Mouse (Mus musculus) hindbrain, postnatal 0 days (tissue): ENCODE measurements around the gene 1190007I07Rik. TPM values are rescaled to one million over a fixed set of nuclear protein-coding genes. Genes with fewer than 3 reads are reported as not detected.

Source experiments
- ATAC-seq: fragments of 200-750 bp; cut with Nextera tagmentation; 2 replicates; pipeline ENCODE4 v1.8.0; 2017; ENCODE audit warnings: mild to moderate bottlenecking, moderate TSS enrichment, moderate library complexity
- DNase-seq: peaks from one replicate; pipeline ENCODE4 v3.0.0-alpha.2; 2015; ENCODE audit warnings: low spot score
- H3K27ac ChIP-seq: fragments of 300-500 bp; sonication (generic); 2 replicates; pipeline ENCODE4 v1.5.1; 2014; ENCODE audit warnings: mild to moderate bottlenecking
- H3K27me3 ChIP-seq: fragments of 300-500 bp; sonication (generic); 2 replicates; pipeline ENCODE4 v1.6.1; 2014; ENCODE audit warnings: low read length, mixed read lengths; ENCODE audit not compliant: insufficient read depth
- H3K36me3 ChIP-seq: fragments of 300-500 bp; sonication (generic); 2 replicates; pipeline ENCODE4 v1.6.1; 2014; ENCODE audit warnings: low read length, mixed read lengths; ENCODE audit not compliant: insufficient read depth
- H3K4me1 ChIP-seq: fragments of 300-500 bp; sonication (generic); 2 replicates; pipeline ENCODE4 v1.6.1; 2014; ENCODE audit warnings: antibody characterized with exemption, low read length, mixed read lengths; ENCODE audit not compliant: insufficient read depth
- H3K4me2 ChIP-seq: fragments of 300-500 bp; sonication (generic); 2 replicates; pipeline ENCODE4 v1.6.1; 2014; ENCODE audit warnings: low read depth, mild to moderate bottlenecking, low read length, moderate library complexity, mixed read lengths
- H3K4me3 ChIP-seq: fragments of 300-500 bp; sonication (generic); 2 replicates; pipeline ENCODE4 v1.5.1; 2014; ENCODE audit warnings: low read length
- H3K9ac ChIP-seq: fragments of 300-500 bp; sonication (generic); replicated peaks from 2 replicates; pipeline ENCODE4 v1.6.1; 2014; ENCODE audit warnings: mild to moderate bottlenecking, low read length, moderate library complexity, mixed read lengths
- H3K9me3 ChIP-seq: fragments of 300-500 bp; sonication (generic); 2 replicates; pipeline ENCODE4 v1.6.1; 2016; ENCODE audit warnings: low read length, mixed read lengths
- CTCF ChIP-seq: IDR thresholded peaks from 2 replicates; pipeline ENCODE4 v1.5.1; 2016; ENCODE audit warnings: antibody characterized with exemption, control low read depth, low read depth
- WGBS: fragments of 180-500 bp; shearing (Covaris S2); extraction: QIAGEN DNeasy Blood & Tissue Kit; methylation state at CpG from one replicate; pipeline ENCODE4 v1.1.7; 2014; 5-methylcytosine and 5-hydroxymethylcytosine counted together
- polyA plus RNA-seq: library from polyadenylated mRNA; unstranded; fragments of >200 nt; fragmentation: Nextera tagmentation; extraction: Ambion mirVana; gene quantifications from 2 replicates; pipeline ENCODE4 v1.2.1, GENCODE M21; 2015
- total RNA-seq: library from RNA; depleted of rRNA; stranded (reverse); fragments of >200 nt; gene quantifications from 2 replicates; pipeline ENCODE4 v1.2.3, GENCODE M21; 2014; rRNA removed

The 1190007I07Rik gene
- total RNA-seq (23.3 and 31.0 TPM in 2 replicates), polyA plus RNA-seq (35.2 and 38.0 TPM in 2 replicates)

DNA sequence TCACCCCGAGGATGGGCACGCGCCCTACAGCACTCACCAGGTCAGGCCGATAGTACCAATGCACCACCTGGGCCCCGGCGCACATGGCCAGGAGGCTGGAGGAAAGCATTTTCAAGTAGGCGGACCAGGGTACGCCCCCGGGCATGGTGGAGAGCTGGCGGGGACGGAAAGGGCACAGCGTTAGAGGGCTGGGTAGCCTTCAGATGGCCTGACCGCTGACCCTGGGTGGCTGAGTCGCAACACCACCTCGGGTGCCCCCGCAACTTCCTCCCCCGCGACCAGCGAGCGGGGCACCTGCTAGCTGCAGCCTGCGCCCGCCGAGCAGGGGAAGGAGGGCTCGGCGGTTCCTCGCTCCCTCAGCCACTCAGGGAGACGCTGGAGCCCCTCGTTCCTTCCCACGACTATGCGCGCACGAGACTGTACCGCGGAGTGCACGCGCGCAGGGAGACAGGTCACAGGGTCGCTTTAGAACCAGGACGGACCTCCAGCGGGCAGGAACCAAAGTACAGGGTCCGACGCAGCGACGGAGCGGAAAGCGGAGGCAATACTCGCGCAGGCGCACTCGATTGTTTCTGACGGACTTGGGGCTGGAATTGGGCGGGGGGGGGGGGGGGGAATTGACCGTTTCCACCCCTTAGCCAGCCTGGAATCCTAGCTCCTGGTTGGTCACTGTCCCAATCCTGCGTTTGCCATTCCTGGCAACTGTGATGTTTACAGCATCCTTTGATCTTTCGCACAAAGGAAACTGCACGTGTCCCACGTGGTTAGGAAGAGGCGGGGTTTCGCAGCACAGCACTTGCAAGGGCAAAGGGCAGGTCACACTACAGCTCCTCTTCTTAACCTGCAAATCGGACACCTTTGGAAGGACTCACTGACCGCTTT is at the start of gene 1190007I07Rik:
1190007I07Rik (minus strand) TSS at position 558 of the 882 bp plus-strand sequence.
- no peaks in the 10 kb centered on the region for H3K27me3 ChIP-seq
- H3K4me2 ChIP-seq: peak within 1 kb of the TSS; percentile 72
- H3K36me3 ChIP-seq: no peaks in the 10 kb centered on the region
- DNase-seq (peak; percentile 97), ATAC-seq (peak; percentile 93)
- peak within 1 kb of the TSS; percentile 68 for H3K4me3 ChIP-seq
- under 1% methylated on average over 59 of the region's 61 CpGs for WGBS
- peak within 1 kb of the TSS; percentile 84 for H3K27ac ChIP-seq
- H3K9me3 ChIP-seq: no peaks in the 10 kb centered on the region
- H3K9ac ChIP-seq: peak within 1 kb of the TSS; percentile 70
- TF ChIP-seq CTCF: peak; percentile 46
- H3K4me1 ChIP-seq: no peaks in the 10 kb centered on the region

DNA sequence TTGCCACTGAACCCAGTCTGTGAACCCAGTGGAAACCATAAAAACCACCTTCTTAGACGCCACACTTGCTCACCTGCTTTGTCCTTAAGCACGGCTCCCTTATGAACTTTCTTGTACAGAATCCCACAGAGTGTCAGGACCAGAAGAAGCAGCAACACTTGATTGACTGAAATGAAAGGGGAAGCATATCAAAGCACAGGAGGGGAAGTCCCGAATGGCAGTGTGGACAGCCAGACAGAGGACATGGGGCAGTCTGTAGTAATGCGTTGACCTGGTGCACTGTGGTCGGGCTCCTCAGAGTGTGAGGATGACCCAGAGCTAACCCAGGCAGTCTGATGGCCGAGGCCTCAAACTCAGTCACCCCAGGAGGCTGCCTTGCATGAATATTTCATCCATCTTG is 47.2 kb upstream of the 1190007I07Rik start:
- no peaks in the 10 kb centered on the region for H3K36me3 ChIP-seq
- no peak overlapping the region for H3K4me3 ChIP-seq
- no peaks in the 10 kb centered on the region for H3K9me3 ChIP-seq
- H3K27me3 ChIP-seq: no peaks in the 10 kb centered on the region
- ATAC-seq (no peak), DNase-seq (no peak)
- H3K27ac ChIP-seq: no peak overlapping the region
- WGBS: 62% methylated on average over 6 of the region's 6 CpGs
- H3K4me1 ChIP-seq: no peaks in the 10 kb centered on the region
- no peak for TF ChIP-seq CTCF
- H3K4me2 ChIP-seq: no peak overlapping the region
- no peak overlapping the region for H3K9ac ChIP-seq

DNA sequence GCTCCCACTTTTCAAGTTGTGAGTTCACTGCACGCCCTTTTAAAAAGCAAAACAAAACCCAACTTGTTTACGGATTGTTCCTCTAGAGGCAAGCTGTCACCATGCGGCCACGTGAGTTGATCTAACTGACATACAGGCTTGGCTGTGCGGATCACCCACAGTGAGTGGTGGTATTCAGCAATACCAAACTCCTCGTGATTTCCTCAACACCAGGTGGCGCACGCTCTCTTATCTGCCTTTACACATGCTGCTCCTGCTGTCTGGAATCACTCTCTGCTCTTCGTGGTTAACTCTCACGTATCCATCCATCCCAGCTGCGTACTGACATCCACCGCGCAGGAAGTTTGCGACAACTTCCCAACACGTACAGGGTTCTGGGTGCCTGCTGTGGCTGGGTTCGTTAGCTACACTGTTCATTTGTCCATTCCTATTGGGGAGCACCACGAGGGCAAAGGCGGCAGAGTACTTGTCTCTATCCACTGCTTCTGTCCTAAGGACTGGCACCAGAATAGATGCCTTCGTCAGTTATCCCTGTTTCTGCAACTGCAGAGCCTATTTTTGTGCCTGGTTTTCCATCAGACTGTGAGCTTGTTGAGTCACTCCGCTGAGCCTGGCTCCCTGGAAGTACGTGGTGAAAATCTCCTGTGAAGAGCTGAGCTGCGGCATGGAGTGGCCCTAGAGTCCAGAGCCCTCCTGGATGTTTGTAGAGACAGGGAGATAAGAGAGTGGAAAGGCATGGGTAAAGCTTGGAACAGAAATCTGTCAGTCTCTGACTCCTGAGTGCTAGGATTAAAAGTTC is 43.6 kb upstream of the 1190007I07Rik start:
- ATAC-seq: peak; percentile 94
- Histone ChIP-seq H3K9ac (no peak overlapping the region), H3K4me2 (peak overlapping the region; percentile 44), H3K27ac (no peak overlapping the region), H3K9me3 (no peaks in the 10 kb centered on the region), H3K27me3 (no peaks in the 10 kb centered on the region), H3K4me1 (no peaks in the 10 kb centered on the region), H3K36me3 (no peaks in the 10 kb centered on the region), H3K4me3 (0 out of 2 replicates have a peak overlapping the region, but pooled peaks have one; percentile 9)
- peak; percentile 96 for TF ChIP-seq CTCF
- 19% methylated on average over 22 of the region's 22 CpGs for WGBS
- peak; percentile 93 for DNase-seq

DNA sequence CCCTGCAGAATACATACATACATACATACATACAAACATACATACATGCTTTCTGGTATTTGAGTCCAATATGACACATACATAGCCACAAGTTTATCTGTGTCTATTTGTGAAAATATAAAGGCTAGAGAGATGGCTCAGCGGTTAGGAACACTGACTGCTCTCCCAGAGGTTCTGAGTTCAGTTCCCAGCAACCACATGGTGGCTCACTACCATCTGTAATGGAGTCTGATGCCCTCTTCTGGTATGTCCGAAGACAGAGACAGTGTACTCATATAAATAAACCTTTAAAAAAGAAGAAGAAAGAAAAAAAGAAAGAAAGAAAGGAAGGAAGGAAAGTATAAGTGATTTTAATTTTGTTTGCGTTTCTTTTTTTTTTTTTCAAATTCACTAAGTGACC is 42.9 kb upstream of the 1190007I07Rik start:
- no peaks in the 10 kb centered on the region for H3K36me3 ChIP-seq
- H3K9me3 ChIP-seq: no peaks in the 10 kb centered on the region
- no peak overlapping the region for H3K4me3 ChIP-seq
- no peak overlapping the region for H3K4me2 ChIP-seq
- no peak overlapping the region for H3K9ac ChIP-seq
- WGBS: 63% methylated on average over 3 of the region's 3 CpGs
- no peaks in the 10 kb centered on the region for H3K4me1 ChIP-seq
- TF ChIP-seq CTCF: no peak
- no peaks in the 10 kb centered on the region for H3K27me3 ChIP-seq
- DNase-seq (no peak), ATAC-seq (no peak)
- no peak overlapping the region for H3K27ac ChIP-seq

DNA sequence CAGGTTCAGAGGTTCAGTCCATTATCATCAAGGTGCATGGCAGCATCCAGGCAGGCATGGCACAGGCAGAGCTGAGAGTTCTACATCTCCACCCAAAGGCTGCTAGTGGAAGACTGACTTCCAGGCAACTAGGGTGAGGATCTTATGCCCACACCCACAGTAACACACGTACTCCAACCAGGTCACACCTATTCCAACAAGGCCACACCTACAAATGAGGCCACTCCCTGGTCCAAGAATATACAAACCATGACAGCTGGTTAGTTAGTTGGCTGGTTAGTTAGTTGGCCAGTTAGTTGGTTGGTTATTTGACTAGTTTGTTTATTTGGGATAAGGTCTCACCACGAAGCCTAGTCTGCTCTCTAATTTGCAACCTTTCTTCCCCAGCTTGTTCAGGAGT is 40.3 kb upstream of the 1190007I07Rik start:
- TF ChIP-seq CTCF: no peak
- no peaks in the 10 kb centered on the region for H3K4me1 ChIP-seq
- DNase-seq: no peak
- no peaks in the 10 kb centered on the region for H3K27me3 ChIP-seq
- no peaks in the 10 kb centered on the region for H3K36me3 ChIP-seq
- H3K4me2 ChIP-seq: no peak overlapping the region
- no peak overlapping the region for H3K4me3 ChIP-seq
- H3K9me3 ChIP-seq: no peaks in the 10 kb centered on the region
- ATAC-seq: no peak
- 83% methylated on average over 2 of the region's 2 CpGs for WGBS
- H3K27ac ChIP-seq: no peak overlapping the region
- H3K9ac ChIP-seq: no peak overlapping the region

DNA sequence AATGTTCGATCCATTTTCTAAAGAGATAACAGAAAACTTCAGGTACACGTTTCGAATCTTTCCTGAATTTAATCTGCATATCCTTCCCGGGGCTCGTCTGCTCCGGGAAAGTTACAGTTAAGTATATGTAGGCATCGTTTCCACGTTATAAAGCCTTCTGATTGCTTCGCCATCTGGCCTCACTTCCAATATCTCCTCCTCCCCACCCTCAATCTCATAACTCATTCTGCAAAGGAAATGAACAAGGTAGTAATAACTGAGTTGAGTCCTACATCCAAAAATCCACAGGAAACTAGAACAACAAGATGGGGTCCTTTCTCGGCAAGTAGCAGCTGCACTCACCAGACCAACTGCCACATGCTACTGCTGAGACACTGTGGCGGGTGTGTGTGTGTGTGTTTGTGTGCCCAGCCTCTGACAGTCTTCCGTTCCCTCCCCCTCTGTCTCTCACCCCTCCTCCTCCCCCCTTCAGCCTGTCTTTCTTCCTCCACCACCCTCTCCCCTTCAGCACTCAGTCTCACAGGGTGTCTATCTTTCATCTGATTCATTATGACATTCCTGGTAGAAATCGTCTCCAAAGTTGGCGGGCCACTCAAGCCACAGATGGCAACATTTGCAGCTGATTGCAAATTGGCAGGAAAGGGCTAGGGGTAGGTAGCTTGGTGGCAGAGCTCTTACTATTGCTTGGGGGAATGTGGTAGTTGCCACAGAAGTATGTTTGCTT is 39.4 kb upstream of the 1190007I07Rik start:
- H3K36me3 ChIP-seq: no peaks in the 10 kb centered on the region
- ATAC-seq: peak; percentile 82
- H3K4me2 ChIP-seq: no peak overlapping the region
- H3K4me1 ChIP-seq: no peaks in the 10 kb centered on the region
- peak overlapping the region; percentile 49 for H3K27ac ChIP-seq
- H3K4me3 ChIP-seq: no peak overlapping the region
- peak; percentile 73 for DNase-seq
- no peak for TF ChIP-seq CTCF
- no peak overlapping the region for H3K9ac ChIP-seq
- H3K9me3 ChIP-seq: no peaks in the 10 kb centered on the region
- H3K27me3 ChIP-seq: no peaks in the 10 kb centered on the region
- WGBS: 69% methylated on average over 14 of the region's 14 CpGs
